Mouse (Mus musculus) forebrain, embryonic 15.5 days (tissue): ENCODE measurements at regions not wholly inside any gene's neighbourhood (a gene's known extent, or its start where the extent isn't known, plus 50 kb on each side); places are given as distances from the start of the nearest gene placed in this dataset.

Source experiments
- ATAC-seq: fragments of 200-750 bp; cut with Nextera tagmentation; replicated peaks from 2 replicates; pipeline ENCODE4 v1.8.0; 2017; ENCODE audit warnings: mild to moderate bottlenecking, moderate TSS enrichment, moderate library complexity
- H3K27ac ChIP-seq: fragments of 300-500 bp; sonication (generic); replicated peaks from 2 replicates; pipeline ENCODE4 v1.5.1; 2015; ENCODE audit warnings: mild to moderate bottlenecking, inconsistent platforms
- H3K27me3 ChIP-seq: fragments of 300-500 bp; sonication (generic); 2 replicates; pipeline ENCODE4 v1.6.1; 2015; ENCODE audit warnings: inconsistent platforms
- H3K36me3 ChIP-seq: fragments of 300-500 bp; sonication (generic); 2 replicates; pipeline ENCODE4 v1.6.1; 2015; ENCODE audit warnings: mild to moderate bottlenecking, inconsistent platforms
- H3K4me1 ChIP-seq: fragments of 300-500 bp; sonication (generic); 2 replicates; pipeline ENCODE4 v1.6.1; 2015; ENCODE audit warnings: inconsistent platforms
- H3K4me2 ChIP-seq: fragments of 300-500 bp; sonication (generic); replicated peaks from 2 replicates; pipeline ENCODE4 v1.6.1; 2015; ENCODE audit warnings: mild to moderate bottlenecking, inconsistent platforms
- H3K4me3 ChIP-seq: fragments of 300-500 bp; sonication (generic); 2 replicates; pipeline ENCODE4 v1.5.1; 2015; ENCODE audit warnings: mild to moderate bottlenecking, inconsistent platforms
- H3K9ac ChIP-seq: fragments of 300-500 bp; sonication (generic); replicated peaks from 2 replicates; pipeline ENCODE4 v1.6.1; 2015; ENCODE audit warnings: mild to moderate bottlenecking, inconsistent platforms
- H3K9me3 ChIP-seq: fragments of 300-500 bp; sonication (generic); 2 replicates; pipeline ENCODE4 v1.6.1; 2016; ENCODE audit warnings: inconsistent platforms
- WGBS: fragments of 180-500 bp; shearing (Covaris S2); methylation state at CpG from one replicate; pipeline ENCODE4 v1.1.7; 2015; ENCODE audit warnings: mixed read lengths; 5-methylcytosine and 5-hydroxymethylcytosine counted together

GRCm38 (mm10) chr15:71240647-71241351 lies 2593.6 kb upstream of the Gm6569 start:
- Histone ChIP-seq H3K4me3 (no peak overlapping the region), H3K27me3 (no peaks in the 10 kb centered on the region)
- 37% methylated on average over 9 of the region's 9 CpGs for WGBS

GRCm38 (mm10) chr15:71243539-71243938 lies 2590.8 kb upstream of the Gm6569 start:
- no peak overlapping the region for H3K4me3 ChIP-seq
- H3K4me2 ChIP-seq = no peak overlapping the region
- ATAC-seq = 0 out of 2 replicates have a peak, but pooled peaks have one; percentile 41
- no peak overlapping the region for H3K27ac ChIP-seq
- H3K36me3 ChIP-seq = no peaks in the 10 kb centered on the region
- H3K9me3 ChIP-seq = no peaks in the 10 kb centered on the region
- 69% methylated on average over 9 of the region's 9 CpGs for WGBS
- no peaks in the 10 kb centered on the region for H3K27me3 ChIP-seq
- H3K4me1 ChIP-seq = no peaks in the 10 kb centered on the region
- H3K9ac ChIP-seq = no peak overlapping the region

More at GRCm38 (mm10) chr15:71240647-71241351, 2593.6 kb upstream of the Gm6569 start:
- no peak overlapping the region for H3K4me2 ChIP-seq
- H3K9ac ChIP-seq = no peak overlapping the region
- no peak overlapping the region for H3K27ac ChIP-seq
- H3K4me1 ChIP-seq = no peaks in the 10 kb centered on the region
- ATAC-seq = peak; percentile 81
- no peaks in the 10 kb centered on the region for H3K36me3 ChIP-seq
- no peaks in the 10 kb centered on the region for H3K9me3 ChIP-seq

- no peaks in the 10 kb centered on the region for H3K27me3 ChIP-seq
- no peak overlapping the region for H3K4me3 ChIP-seq
- H3K9me3 ChIP-seq = no peaks in the 10 kb centered on the region
- 0 out of 2 replicates have a peak overlapping the region, but pooled peaks have one; percentile 48 for H3K27ac ChIP-seq
- 0 out of 2 replicates have a peak, but pooled peaks cover 3% of the 10 kb centered on the region for H3K4me1 ChIP-seq
- ATAC-seq = peak; percentile 81
- H3K36me3 ChIP-seq = no peaks in the 10 kb centered on the region
- H3K9ac ChIP-seq = no peak overlapping the region
- H3K4me2 ChIP-seq = no peak overlapping the region
- WGBS = 84% methylated on average over 2 of the region's 2 CpGs
Observed at GRCm38 (mm10) chr15:71275876-71276565, 2558.3 kb upstream of the Gm6569 start.

GRCm38 (mm10) chr15:71276566-71276912 lies 2557.8 kb upstream of the Gm6569 start:
- peak; percentile 43; the same call in 1 of the 2 replicates for ATAC-seq
- Histone ChIP-seq H3K4me1 (0 out of 2 replicates have a peak, but pooled peaks cover 3% of the 10 kb centered on the region), H3K36me3 (no peaks in the 10 kb centered on the region), H3K4me3 (no peak overlapping the region), H3K27me3 (no peaks in the 10 kb centered on the region), H3K4me2 (no peak overlapping the region), H3K9me3 (no peaks in the 10 kb centered on the region), H3K27ac (0 out of 2 replicates have a peak overlapping the region, but pooled peaks have one; percentile 48), H3K9ac (no peak overlapping the region)
- 67% methylated on average over 2 of the region's 2 CpGs for WGBS

- H3K9ac ChIP-seq = no peak overlapping the region
- ATAC-seq = no peak
- H3K27ac ChIP-seq = no peak overlapping the region
- H3K9me3 ChIP-seq = no peaks in the 10 kb centered on the region
- H3K27me3 ChIP-seq = no peaks in the 10 kb centered on the region
- WGBS = 79% methylated on average over 2 of the region's 2 CpGs
- H3K4me3 ChIP-seq = no peak overlapping the region
- no peak overlapping the region for H3K4me2 ChIP-seq
- 0 out of 2 replicates have a peak, but pooled peaks cover 3% of the 10 kb centered on the region for H3K4me1 ChIP-seq
- H3K36me3 ChIP-seq = no peaks in the 10 kb centered on the region
Observed at GRCm38 (mm10) chr15:71277388-71277787, 2557.0 kb upstream of the Gm6569 start.

- WGBS = 77% methylated on average over 3 of the region's 3 CpGs
- Histone ChIP-seq H3K9me3 (no peaks in the 10 kb centered on the region), H3K9ac (no peak overlapping the region), H3K36me3 (no peaks in the 10 kb centered on the region), H3K27me3 (no peaks in the 10 kb centered on the region), H3K4me2 (no peak overlapping the region), H3K27ac (no peak overlapping the region), H3K4me1 (no peaks in the 10 kb centered on the region), H3K4me3 (no peak overlapping the region)
- no peak for ATAC-seq
Observed at GRCm38 (mm10) chr15:71283775-71284174, 2550.6 kb upstream of the Gm6569 start.

- no peak for ATAC-seq
- H3K4me2 ChIP-seq = no peak overlapping the region
- H3K27me3 ChIP-seq = no peaks in the 10 kb centered on the region
- H3K9ac ChIP-seq = no peak overlapping the region
- no peaks in the 10 kb centered on the region for H3K36me3 ChIP-seq
- no peaks in the 10 kb centered on the region for H3K9me3 ChIP-seq
- H3K27ac ChIP-seq = no peak overlapping the region
- no peaks in the 10 kb centered on the region for H3K4me1 ChIP-seq
- no peak overlapping the region for H3K4me3 ChIP-seq
Observed at GRCm38 (mm10) chr15:71302541-71302940, 2531.8 kb upstream of the Gm6569 start.

GRCm38 (mm10) chr15:71310230-71310629 lies 2524.1 kb upstream of the Gm6569 start:
- H3K9ac ChIP-seq = no peak overlapping the region
- H3K36me3 ChIP-seq = no peaks in the 10 kb centered on the region
- no peaks in the 10 kb centered on the region for H3K4me1 ChIP-seq
- no peak overlapping the region for H3K4me3 ChIP-seq
- H3K9me3 ChIP-seq = no peaks in the 10 kb centered on the region
- ATAC-seq = no peak
- 74% methylated on average over 3 of the region's 3 CpGs for WGBS
- no peak overlapping the region for H3K27ac ChIP-seq
- no peaks in the 10 kb centered on the region for H3K27me3 ChIP-seq
- no peak overlapping the region for H3K4me2 ChIP-seq

GRCm38 (mm10) chr15:71326596-71326995 lies 2507.8 kb upstream of the Gm6569 start:
- Histone ChIP-seq H3K4me3 (no peak overlapping the region), H3K4me1 (no peaks in the 10 kb centered on the region), H3K4me2 (no peak overlapping the region), H3K9ac (no peak overlapping the region), H3K9me3 (no peaks in the 10 kb centered on the region), H3K27ac (no peak overlapping the region), H3K27me3 (no peaks in the 10 kb centered on the region), H3K36me3 (no peaks in the 10 kb centered on the region)
- 77% methylated on average over 3 of the region's 3 CpGs for WGBS
- ATAC-seq = no peak

GRCm38 (mm10) chr15:71358189-71358790 lies 2476.1 kb upstream of the Gm6569 start:
- H3K4me3 ChIP-seq = no peak overlapping the region
- no peak overlapping the region for H3K4me2 ChIP-seq
- H3K4me1 ChIP-seq = no peaks in the 10 kb centered on the region
- no peaks in the 10 kb centered on the region for H3K36me3 ChIP-seq
- 4% methylated on average over 4 of the region's 4 CpGs for WGBS
- no peaks in the 10 kb centered on the region for H3K9me3 ChIP-seq
- H3K9ac ChIP-seq = no peak overlapping the region
- no peaks in the 10 kb centered on the region for H3K27me3 ChIP-seq
- H3K27ac ChIP-seq = no peak overlapping the region
- peak; percentile 83 for ATAC-seq

- no peak overlapping the region for H3K4me2 ChIP-seq
- no peaks in the 10 kb centered on the region for H3K4me1 ChIP-seq
- H3K9me3 ChIP-seq = no peaks in the 10 kb centered on the region
- no peak overlapping the region for H3K27ac ChIP-seq
- H3K36me3 ChIP-seq = no peaks in the 10 kb centered on the region
- H3K9ac ChIP-seq = no peak overlapping the region
- no peak overlapping the region for H3K4me3 ChIP-seq
- 26% methylated on average over 3 of the region's 3 CpGs for WGBS
- no peaks in the 10 kb centered on the region for H3K27me3 ChIP-seq
- ATAC-seq = peak; percentile 92
Observed at GRCm38 (mm10) chr15:71375775-71376174, 2458.6 kb upstream of the Gm6569 start.
